Mouse (Mus musculus) hindbrain, embryonic 15.5 days (tissue): ENCODE measurements at regions not wholly inside any gene's neighbourhood (a gene's known extent, or its start where the extent isn't known, plus 50 kb on each side); places are given as distances from the start of the nearest gene placed in this dataset.

Experiments
- ATAC-seq: fragments of 200-750 bp; cut with Nextera tagmentation; 2 replicates; pipeline ENCODE4 v1.8.0; 2017; ENCODE audit warnings: low read depth, moderate number of reproducible peaks, moderate TSS enrichment; ENCODE audit not compliant: low FRiP score
- H3K27ac ChIP-seq: fragments of 300-500 bp; sonication (generic); replicated peaks from 2 replicates; pipeline ENCODE4 v1.5.1; 2015; ENCODE audit warnings: mild to moderate bottlenecking, inconsistent platforms
- H3K27me3 ChIP-seq: fragments of 300-500 bp; sonication (generic); 2 replicates; pipeline ENCODE4 v1.6.1; 2015; ENCODE audit warnings: control low read depth, inconsistent platforms
- H3K36me3 ChIP-seq: fragments of 300-500 bp; sonication (generic); 2 replicates; pipeline ENCODE4 v1.6.1; 2015; ENCODE audit warnings: control low read depth, inconsistent platforms
- H3K4me1 ChIP-seq: fragments of 300-500 bp; sonication (generic); replicated peaks from 2 replicates; pipeline ENCODE4 v1.6.1; 2015; ENCODE audit warnings: control low read depth, inconsistent platforms
- H3K4me2 ChIP-seq: fragments of 300-500 bp; sonication (generic); 2 replicates; pipeline ENCODE4 v1.6.1; 2015; ENCODE audit warnings: moderate library complexity, mild to moderate bottlenecking, inconsistent platforms
- H3K4me3 ChIP-seq: fragments of 300-500 bp; sonication (generic); 2 replicates; pipeline ENCODE4 v1.5.1; 2015; ENCODE audit warnings: mild to moderate bottlenecking, inconsistent platforms
- H3K9ac ChIP-seq: fragments of 300-500 bp; sonication (generic); 2 replicates; pipeline ENCODE4 v1.6.1; 2015; ENCODE audit warnings: inconsistent platforms
- H3K9me3 ChIP-seq: fragments of 300-500 bp; sonication (generic); 2 replicates; pipeline ENCODE4 v1.6.1; 2016; ENCODE audit warnings: control low read depth, inconsistent platforms
- WGBS: fragments of 180-500 bp; shearing (Covaris S2); methylation state at CpG from one replicate; pipeline ENCODE4 v1.1.7; 2015; 5-methylcytosine and 5-hydroxymethylcytosine counted together

- ATAC-seq = peak; percentile 30; the same call in 1 of the 2 replicates
Observed at GRCm38 (mm10) chr10:31076948-31077347, 234.3 kb upstream of the Hey2 start.

GRCm38 (mm10) chr10:31076415-31076814 lies 233.8 kb upstream of the Hey2 start:
- no peak overlapping the region for H3K9ac ChIP-seq
- no peak overlapping the region for H3K4me2 ChIP-seq
- no peaks in the 10 kb centered on the region for H3K9me3 ChIP-seq
- WGBS = 64% methylated on average over 8 of the region's 8 CpGs
- no peak for ATAC-seq
- no peak overlapping the region for H3K4me3 ChIP-seq
- no peak overlapping the region for H3K27ac ChIP-seq
- no peaks in the 10 kb centered on the region for H3K36me3 ChIP-seq
- no peaks in the 10 kb centered on the region for H3K27me3 ChIP-seq
- no peaks in the 10 kb centered on the region for H3K4me1 ChIP-seq

More at GRCm38 (mm10) chr10:31076948-31077347, 234.3 kb upstream of the Hey2 start:
- WGBS = 23% methylated on average over 4 of the region's 4 CpGs
- Histone ChIP-seq H3K9ac (no peak overlapping the region), H3K9me3 (no peaks in the 10 kb centered on the region), H3K27ac (no peak overlapping the region), H3K4me1 (no peaks in the 10 kb centered on the region), H3K4me2 (no peak overlapping the region), H3K4me3 (no peak overlapping the region), H3K27me3 (no peaks in the 10 kb centered on the region), H3K36me3 (no peaks in the 10 kb centered on the region)

- Histone ChIP-seq H3K27ac (no peak overlapping the region), H3K4me2 (no peak overlapping the region), H3K9ac (no peak overlapping the region), H3K36me3 (no peaks in the 10 kb centered on the region), H3K9me3 (no peaks in the 10 kb centered on the region), H3K4me3 (no peak overlapping the region), H3K27me3 (no peaks in the 10 kb centered on the region), H3K4me1 (no peaks in the 10 kb centered on the region)
- 66% methylated on average over 4 of the region's 4 CpGs for WGBS
- no peak for ATAC-seq
Observed at GRCm38 (mm10) chr10:31074004-31074645, 231.5 kb upstream of the Hey2 start.

GRCm38 (mm10) chr10:31068668-31069223 lies 226.1 kb upstream of the Hey2 start:
- Histone ChIP-seq H3K9me3 (no peaks in the 10 kb centered on the region), H3K9ac (no peak overlapping the region), H3K27me3 (no peaks in the 10 kb centered on the region), H3K36me3 (no peaks in the 10 kb centered on the region), H3K4me1 (no peaks in the 10 kb centered on the region), H3K4me2 (no peak overlapping the region), H3K27ac (no peak overlapping the region), H3K4me3 (no peak overlapping the region)
- ATAC-seq = no peak

DNA sequence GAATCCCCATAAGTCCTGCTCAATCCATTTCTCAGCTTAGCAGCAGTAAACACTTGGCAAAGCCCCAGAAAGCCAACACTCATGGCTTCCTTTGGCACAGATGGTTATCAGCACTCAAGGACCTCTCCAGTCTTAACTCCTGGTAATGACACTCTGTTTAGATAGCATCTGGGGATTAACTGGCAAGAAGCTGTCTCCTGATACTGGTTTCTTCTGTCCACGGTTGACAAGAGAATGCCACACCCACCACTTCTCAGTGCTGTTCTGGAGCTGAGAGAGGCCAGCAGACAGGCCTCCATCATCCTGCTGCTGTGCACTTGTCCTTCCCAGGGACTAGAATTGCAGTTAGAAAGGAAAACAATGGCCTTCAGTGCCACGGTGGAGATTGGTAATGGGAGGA lies 220.1 kb upstream of the Hey2 start:
- 55% methylated on average over 2 of the region's 2 CpGs for WGBS
- Histone ChIP-seq H3K36me3 (no peaks in the 10 kb centered on the region), H3K9ac (no peak overlapping the region), H3K4me3 (no peak overlapping the region), H3K4me2 (no peak overlapping the region), H3K9me3 (no peaks in the 10 kb centered on the region), H3K27me3 (no peaks in the 10 kb centered on the region), H3K27ac (no peak overlapping the region), H3K4me1 (no peaks in the 10 kb centered on the region)
- no peak for ATAC-seq

DNA sequence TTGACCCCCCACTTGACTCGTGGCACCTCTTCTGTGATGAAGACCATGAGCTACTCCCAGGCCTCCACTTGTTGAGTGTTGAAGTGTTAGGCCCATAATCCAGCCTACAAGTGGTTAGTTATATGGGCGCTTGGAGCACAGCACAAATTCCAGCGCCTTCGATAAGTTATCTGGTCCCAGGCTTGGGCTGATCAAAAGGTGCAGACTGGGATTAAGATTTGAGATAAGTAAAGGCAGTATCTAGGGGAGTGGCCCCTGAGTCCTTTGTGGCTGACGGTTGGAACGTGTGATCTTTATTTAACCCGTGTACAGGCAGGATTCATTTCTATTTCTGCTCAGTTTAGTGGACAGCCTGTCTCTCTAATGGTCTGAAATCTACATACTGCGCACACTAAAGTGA lies 210.7 kb upstream of the Hey2 start:
- 90% methylated on average over 8 of the region's 8 CpGs for WGBS
- Histone ChIP-seq H3K4me2 (no peak overlapping the region), H3K9ac (no peak overlapping the region), H3K27me3 (no peaks in the 10 kb centered on the region), H3K4me3 (no peak overlapping the region), H3K27ac (no peak overlapping the region), H3K36me3 (no peaks in the 10 kb centered on the region), H3K9me3 (no peaks in the 10 kb centered on the region), H3K4me1 (no peaks in the 10 kb centered on the region)
- ATAC-seq = no peak

- 91% methylated on average over 1 of the region's 1 CpGs for WGBS
- H3K27ac ChIP-seq = no peak overlapping the region
- H3K4me1 ChIP-seq = no peaks in the 10 kb centered on the region
- ATAC-seq = no peak
- no peaks in the 10 kb centered on the region for H3K27me3 ChIP-seq
- no peak overlapping the region for H3K4me3 ChIP-seq
- no peaks in the 10 kb centered on the region for H3K36me3 ChIP-seq
- H3K9ac ChIP-seq = no peak overlapping the region
- H3K9me3 ChIP-seq = no peaks in the 10 kb centered on the region
- H3K4me2 ChIP-seq = no peak overlapping the region
Observed at GRCm38 (mm10) chr10:31051222-31051621, 208.6 kb upstream of the Hey2 start.

GRCm38 (mm10) chr10:31049352-31049751 lies 206.8 kb upstream of the Hey2 start:
- Histone ChIP-seq H3K36me3 (no peaks in the 10 kb centered on the region), H3K27ac (no peak overlapping the region), H3K9me3 (no peaks in the 10 kb centered on the region), H3K4me2 (no peak overlapping the region), H3K4me3 (no peak overlapping the region), H3K9ac (no peak overlapping the region), H3K4me1 (no peaks in the 10 kb centered on the region), H3K27me3 (no peaks in the 10 kb centered on the region)
- 80% methylated on average over 2 of the region's 2 CpGs for WGBS
- ATAC-seq = no peak

DNA sequence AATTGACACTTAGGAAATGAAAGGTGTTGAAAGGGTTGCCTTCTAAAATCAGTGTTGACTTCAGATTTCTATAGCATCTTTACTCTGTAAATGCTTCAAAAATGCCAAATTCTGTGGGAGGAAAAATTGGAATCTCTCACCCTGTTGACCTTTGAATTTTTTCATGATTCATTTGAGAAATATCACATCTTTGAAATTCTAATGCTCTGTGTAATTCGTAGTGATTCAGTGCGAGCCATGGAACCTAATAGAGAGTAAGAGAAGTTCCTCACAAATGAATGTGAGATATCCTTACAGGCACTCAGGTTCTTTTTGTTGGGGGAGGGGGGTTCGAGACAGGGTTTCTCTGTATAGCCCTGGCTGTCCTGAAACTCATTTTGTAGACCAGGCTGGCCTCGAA lies 193.0 kb upstream of the Hey2 start:
- ATAC-seq = no peak
- 90% methylated on average over 4 of the region's 4 CpGs for WGBS
- no peaks in the 10 kb centered on the region for H3K9me3 ChIP-seq

GRCm38 (mm10) chr10:31034782-31035181 lies 192.2 kb upstream of the Hey2 start:
- H3K27ac ChIP-seq = no peak overlapping the region

More for the DNA sequence above, 193.0 kb upstream of the Hey2 start:
- Histone ChIP-seq H3K9ac (no peak overlapping the region), H3K4me3 (no peak overlapping the region), H3K4me1 (no peaks in the 10 kb centered on the region), H3K27me3 (no peaks in the 10 kb centered on the region), H3K4me2 (no peak overlapping the region), H3K27ac (no peak overlapping the region), H3K36me3 (no peaks in the 10 kb centered on the region)

GRCm38 (mm10) chr10:31030676-31031075 lies 188.1 kb upstream of the Hey2 start:
- no peak overlapping the region for H3K4me3 ChIP-seq
- H3K27me3 ChIP-seq = no peaks in the 10 kb centered on the region
- no peak overlapping the region for H3K4me2 ChIP-seq
- H3K9me3 ChIP-seq = no peaks in the 10 kb centered on the region
- H3K4me1 ChIP-seq = no peaks in the 10 kb centered on the region
- no peaks in the 10 kb centered on the region for H3K36me3 ChIP-seq
- WGBS = 80% methylated on average over 2 of the region's 2 CpGs
- no peak overlapping the region for H3K9ac ChIP-seq
- ATAC-seq = no peak
- H3K27ac ChIP-seq = no peak overlapping the region

More at GRCm38 (mm10) chr10:31034782-31035181, 192.2 kb upstream of the Hey2 start:
- Histone ChIP-seq H3K9me3 (no peaks in the 10 kb centered on the region), H3K27me3 (no peaks in the 10 kb centered on the region), H3K9ac (no peak overlapping the region), H3K4me2 (no peak overlapping the region), H3K4me3 (no peak overlapping the region), H3K36me3 (no peaks in the 10 kb centered on the region), H3K4me1 (no peaks in the 10 kb centered on the region)
- ATAC-seq = no peak
- WGBS = 72% methylated on average over 3 of the region's 3 CpGs

- H3K4me1 ChIP-seq = no peaks in the 10 kb centered on the region
- H3K27ac ChIP-seq = no peak overlapping the region
- no peak overlapping the region for H3K4me3 ChIP-seq
- H3K9ac ChIP-seq = no peak overlapping the region
- no peaks in the 10 kb centered on the region for H3K9me3 ChIP-seq
- peak; percentile 79 for ATAC-seq
- H3K4me2 ChIP-seq = no peak overlapping the region
- no peaks in the 10 kb centered on the region for H3K36me3 ChIP-seq
- H3K27me3 ChIP-seq = no peaks in the 10 kb centered on the region
- WGBS = 10% methylated on average over 1 of the region's 1 CpGs
Observed at GRCm38 (mm10) chr10:31026440-31026839, 183.8 kb upstream of the Hey2 start.
